Mouse (Mus musculus) forebrain, embryonic 10.5 days (tissue): ENCODE measurements around the gene Tarbp2. TPM values are rescaled to one million over a fixed set of nuclear protein-coding genes. Genes with fewer than 3 reads are reported as not detected.

ENCODE experiments used
- DNase-seq: peaks from one replicate; pipeline ENCODE4 v3.0.0-alpha.2; 2017; ENCODE audit warnings: low spot score; ENCODE audit errors: extremely low spot score
- H3K27ac ChIP-seq: fragments of 300-500 bp; sonication (generic); 2 replicates; pipeline ENCODE4 v1.5.1; 2016; ENCODE audit warnings: mild to moderate bottlenecking
- H3K27me3 ChIP-seq: fragments of 300-500 bp; sonication (generic); 2 replicates; pipeline ENCODE4 v1.6.1; 2016; ENCODE audit warnings: mild to moderate bottlenecking; ENCODE audit not compliant: poor library complexity, severe bottlenecking
- H3K36me3 ChIP-seq: fragments of 300-500 bp; sonication (generic); replicated peaks from 2 replicates; pipeline ENCODE4 v1.6.1; 2016; ENCODE audit warnings: mild to moderate bottlenecking, moderate library complexity
- H3K4me1 ChIP-seq: fragments of 300-500 bp; sonication (generic); 2 replicates; pipeline ENCODE4 v1.6.1; 2016
- H3K4me3 ChIP-seq: fragments of 300-500 bp; sonication (generic); 2 replicates; pipeline ENCODE4 v1.5.1; 2016; ENCODE audit warnings: mild to moderate bottlenecking, moderate library complexity
- H3K9me3 ChIP-seq: fragments of 300-500 bp; sonication (generic); 2 replicates; pipeline ENCODE4 v1.6.1; 2016; ENCODE audit warnings: mild to moderate bottlenecking, moderate library complexity
- WGBS: fragments of 180-500 bp; shearing (Covaris S2); methylation state at CpG from one replicate; pipeline ENCODE4 v1.1.7; 2016; 5-methylcytosine and 5-hydroxymethylcytosine counted together
- polyA plus RNA-seq: library from polyadenylated mRNA; unstranded; fragments of >200 nt; fragmentation: Nextera tagmentation; extraction: Ambion mirVana; gene quantifications from 2 replicates; pipeline ENCODE4 v1.2.1, GENCODE M21; 2016

Gene Tarbp2
- polyA plus RNA-seq, 1 experiment from 2014 or later, result 132 TPM

- no peaks in the 10 kb centered on the region for H3K4me1 ChIP-seq
- no peak overlapping the region for H3K4me3 ChIP-seq
- H3K36me3 ChIP-seq, result peaks cover 75% of the 10 kb centered on the region
- H3K27me3 ChIP-seq, result no peaks in the 10 kb centered on the region
- H3K9me3 ChIP-seq, result no peaks in the 10 kb centered on the region
- H3K27ac ChIP-seq, result no peak overlapping the region
- 87% methylated on average over 3 of the region's 3 CpGs for WGBS
- DNase-seq, result no peak
These were observed 28.3 kb downstream of the Tarbp2 start for GRCm38 (mm10) chr15:102546246-102546645.

DNA sequence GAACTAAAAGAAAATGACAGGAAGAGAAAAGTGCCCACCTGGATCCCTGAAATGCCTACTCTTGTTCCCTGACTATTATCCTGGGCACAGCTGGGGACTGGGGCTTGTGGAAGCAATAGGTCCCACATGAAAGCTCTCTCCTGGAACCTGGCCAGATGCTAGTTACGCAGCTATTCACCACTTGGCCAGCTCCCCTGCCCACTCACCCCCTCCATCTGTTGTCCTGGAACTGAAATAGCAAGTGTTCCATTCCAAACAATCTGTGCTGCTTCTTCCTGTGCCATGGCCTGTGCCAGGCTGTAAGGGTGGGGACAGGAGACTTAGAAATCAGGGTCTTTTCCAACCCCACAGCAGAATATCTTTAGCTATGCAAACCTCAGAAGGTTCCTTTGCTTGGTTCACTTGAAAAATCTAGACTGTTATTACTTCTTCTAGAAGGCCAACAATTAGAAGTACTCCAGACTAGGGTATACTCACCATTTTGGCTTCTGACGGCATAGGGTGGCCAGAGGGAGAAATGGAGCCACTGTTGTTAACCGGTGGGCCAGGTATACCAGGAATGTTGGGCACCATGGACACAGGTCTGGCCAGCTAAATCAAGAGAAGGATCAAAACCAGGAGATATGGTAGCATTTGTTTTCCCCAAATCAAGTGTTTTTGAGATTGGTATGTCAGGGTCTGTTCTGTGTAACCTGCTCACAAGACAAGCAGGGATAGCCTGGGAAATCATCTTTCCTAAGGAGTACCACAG, 28.9 kb downstream of the Tarbp2 start:
- H3K27me3 ChIP-seq, result no peaks in the 10 kb centered on the region
- H3K4me1 ChIP-seq, result no peaks in the 10 kb centered on the region
- H3K27ac ChIP-seq, result no peak overlapping the region
- no peaks in the 10 kb centered on the region for H3K9me3 ChIP-seq
- peaks cover 77% of the 10 kb centered on the region for H3K36me3 ChIP-seq
- no peak for DNase-seq
- 93% methylated on average over 3 of the region's 3 CpGs for WGBS
- no peak overlapping the region for H3K4me3 ChIP-seq

DNA sequence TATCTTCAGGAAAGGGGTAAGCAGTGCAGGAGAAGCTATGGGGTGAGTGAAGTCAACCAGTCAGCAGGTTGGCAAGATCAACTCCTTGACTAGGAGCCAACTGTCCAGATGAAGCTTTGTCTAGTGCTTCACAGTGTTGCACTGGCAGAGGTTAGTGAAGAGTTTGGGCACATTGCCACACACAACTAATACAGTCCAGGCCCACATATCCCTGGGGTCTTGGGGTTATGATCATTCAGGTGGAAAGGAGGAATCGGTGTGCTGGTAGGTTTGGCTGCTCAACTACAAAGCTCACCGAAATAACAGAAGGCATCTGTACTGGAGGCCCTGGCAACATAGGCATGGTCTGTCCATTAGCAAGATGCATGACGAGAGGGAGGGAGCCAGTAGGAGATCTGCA, 29.5 kb downstream of the Tarbp2 start:
- Histone ChIP-seq H3K9me3 (no peaks in the 10 kb centered on the region), H3K4me1 (no peaks in the 10 kb centered on the region), H3K27ac (no peak overlapping the region), H3K36me3 (peaks cover 77% of the 10 kb centered on the region), H3K4me3 (no peak overlapping the region), H3K27me3 (no peaks in the 10 kb centered on the region)
- 95% methylated on average over 3 of the region's 3 CpGs for WGBS
- no peak for DNase-seq

GRCm38 (mm10) chr15:102552599-102552998, 34.6 kb downstream of the Tarbp2 start:
- Histone ChIP-seq H3K27me3 (no peaks in the 10 kb centered on the region), H3K27ac (no peak overlapping the region), H3K9me3 (no peaks in the 10 kb centered on the region), H3K36me3 (peaks cover 63% of the 10 kb centered on the region), H3K4me3 (no peak overlapping the region), H3K4me1 (no peaks in the 10 kb centered on the region)
- 95% methylated on average over 5 of the region's 5 CpGs for WGBS
- DNase-seq, result no peak

- no peaks in the 10 kb centered on the region for H3K9me3 ChIP-seq
- no peaks in the 10 kb centered on the region for H3K4me1 ChIP-seq
- 98% methylated on average over 1 of the region's 1 CpGs for WGBS
- H3K4me3 ChIP-seq, result no peak overlapping the region
- H3K27me3 ChIP-seq, result no peaks in the 10 kb centered on the region
- no peak for DNase-seq
- peaks cover 53% of the 10 kb centered on the region for H3K36me3 ChIP-seq
- H3K27ac ChIP-seq, result no peak overlapping the region
These were observed 37.6 kb downstream of the Tarbp2 start for GRCm38 (mm10) chr15:102555581-102555980.

DNA sequence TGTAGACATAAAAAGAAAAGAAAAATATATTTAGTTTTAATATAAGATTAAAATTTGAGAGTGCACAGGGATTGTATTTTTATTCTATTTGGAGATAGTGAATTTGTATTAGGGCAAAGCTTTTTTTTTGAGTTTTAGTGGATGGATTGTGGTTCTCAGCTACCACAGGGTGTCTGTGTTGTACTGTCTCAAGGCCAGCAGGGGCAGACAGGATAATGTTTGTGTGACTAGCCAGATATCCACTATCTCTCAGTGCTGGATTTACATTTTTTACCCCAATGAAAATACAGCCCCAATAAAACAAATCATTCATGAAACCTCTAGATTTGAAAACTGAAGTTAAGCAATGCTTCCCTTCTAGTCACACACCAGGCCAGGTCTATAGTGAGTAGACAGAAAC, 39.6 kb downstream of the Tarbp2 start:
- Histone ChIP-seq H3K36me3 (peaks cover 41% of the 10 kb centered on the region), H3K27ac (no peak overlapping the region), H3K9me3 (no peaks in the 10 kb centered on the region), H3K4me1 (no peaks in the 10 kb centered on the region), H3K4me3 (no peak overlapping the region), H3K27me3 (no peaks in the 10 kb centered on the region)
- DNase-seq, result no peak

GRCm38 (mm10) chr15:102562491-102562890, 44.5 kb downstream of the Tarbp2 start:
- H3K4me3 ChIP-seq, result no peak overlapping the region
- no peak overlapping the region for H3K27ac ChIP-seq
- H3K27me3 ChIP-seq, result no peaks in the 10 kb centered on the region
- no peak for DNase-seq
- no peaks in the 10 kb centered on the region for H3K4me1 ChIP-seq
- 98% methylated on average over 1 of the region's 1 CpGs for WGBS
- H3K36me3 ChIP-seq, result peaks cover 22% of the 10 kb centered on the region
- H3K9me3 ChIP-seq, result no peaks in the 10 kb centered on the region

GRCm38 (mm10) chr15:102563061-102563460, 45.1 kb downstream of the Tarbp2 start:
- Histone ChIP-seq H3K27me3 (no peaks in the 10 kb centered on the region), H3K27ac (no peak overlapping the region), H3K4me1 (no peaks in the 10 kb centered on the region), H3K9me3 (no peaks in the 10 kb centered on the region), H3K36me3 (peaks cover 22% of the 10 kb centered on the region), H3K4me3 (no peak overlapping the region)
- no peak for DNase-seq
- WGBS, result 83% methylated on average over 3 of the region's 3 CpGs

DNA sequence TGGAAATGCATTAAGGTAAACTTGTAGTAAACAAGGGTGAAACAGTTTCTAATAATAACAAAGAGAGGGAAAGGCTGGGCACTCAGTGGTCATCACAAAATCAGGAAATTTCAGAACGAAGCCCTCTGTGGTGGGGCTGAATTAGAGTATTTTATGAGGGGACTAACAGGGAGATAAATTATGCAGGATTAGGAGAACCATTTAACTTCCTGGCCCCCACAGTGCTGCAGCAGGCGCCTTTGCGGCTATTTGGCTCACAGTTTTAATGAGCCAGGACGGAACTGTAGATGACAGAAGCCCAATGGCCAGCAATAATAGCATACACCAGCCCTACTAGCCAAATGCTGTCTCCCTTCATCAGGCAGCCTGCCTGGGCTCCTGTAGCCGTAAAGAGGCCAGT, 45.7 kb downstream of the Tarbp2 start:
- Histone ChIP-seq H3K36me3 (peaks cover 22% of the 10 kb centered on the region), H3K4me1 (no peaks in the 10 kb centered on the region), H3K9me3 (no peaks in the 10 kb centered on the region), H3K27me3 (no peaks in the 10 kb centered on the region), H3K27ac (no peak overlapping the region), H3K4me3 (no peak overlapping the region)
- WGBS, result 83% methylated on average over 5 of the region's 5 CpGs
- no peak for DNase-seq

DNA sequence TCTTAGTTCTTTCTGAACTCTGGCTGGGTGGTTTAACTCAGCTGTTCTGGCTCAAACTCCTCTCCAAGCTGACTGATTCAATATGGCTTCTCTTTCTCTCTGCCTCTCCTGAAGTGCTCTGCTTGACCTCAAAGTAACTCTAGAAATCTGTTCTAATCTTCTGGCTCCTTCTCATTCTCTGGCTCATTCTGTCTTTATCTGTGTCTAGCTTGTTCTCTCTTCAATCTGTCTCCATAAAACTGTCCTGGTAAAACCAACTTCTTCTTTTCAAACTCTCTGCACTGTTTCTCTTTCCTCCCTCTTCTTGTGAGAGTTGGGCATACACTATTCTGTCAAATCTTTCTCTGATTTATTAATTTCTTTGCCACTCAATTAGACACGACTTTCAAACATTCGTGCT, 49.9 kb downstream of the Tarbp2 start:
- H3K4me1 ChIP-seq, result no peaks in the 10 kb centered on the region
- 94% methylated on average over 2 of the region's 2 CpGs for WGBS
- H3K9me3 ChIP-seq, result no peaks in the 10 kb centered on the region
- DNase-seq, result no peak
- H3K27me3 ChIP-seq, result no peaks in the 10 kb centered on the region
- H3K36me3 ChIP-seq, result peaks cover 6% of the 10 kb centered on the region; the same call in 1 of the 2 replicates
- H3K27ac ChIP-seq, result no peak overlapping the region
- no peak overlapping the region for H3K4me3 ChIP-seq

DNA sequence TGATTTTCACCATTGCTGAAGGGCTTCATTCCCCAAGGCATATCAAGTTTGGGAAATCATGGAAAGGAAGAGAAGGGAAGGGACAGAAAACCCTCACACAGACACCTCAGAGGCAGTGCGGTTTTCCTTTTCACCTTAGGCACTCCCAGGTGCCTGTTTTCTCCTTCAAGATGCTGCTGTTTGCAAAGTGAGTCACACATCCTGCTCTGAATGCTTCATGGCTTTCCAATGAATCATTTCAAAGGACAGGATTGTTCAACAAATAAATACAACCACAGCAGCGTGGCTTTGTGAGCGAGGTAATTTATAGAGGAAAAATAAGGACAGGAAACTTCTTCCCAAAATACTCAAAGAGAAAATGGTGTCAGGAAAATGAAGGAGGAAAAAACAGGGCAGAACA, 54.1 kb downstream of the Tarbp2 start:
- Histone ChIP-seq H3K4me3 (no peak overlapping the region), H3K9me3 (no peaks in the 10 kb centered on the region), H3K27me3 (no peaks in the 10 kb centered on the region), H3K4me1 (peaks cover 8% of the 10 kb centered on the region), H3K36me3 (no peaks in the 10 kb centered on the region), H3K27ac (no peak overlapping the region)
- DNase-seq, result no peak
- WGBS, result 89% methylated on average over 3 of the region's 3 CpGs
